Mouse (Mus musculus) central nervous system, embryonic 11.5 days (tissue): ENCODE measurements around the gene Gm14085. TPM values are rescaled to one million over a fixed set of nuclear protein-coding genes. Genes with fewer than 3 reads are reported as not detected.

ENCODE experiments used
- polyA plus RNA-seq: library from polyadenylated mRNA; depleted of rRNA; stranded (reverse); fragments of >200 nt; gene quantifications from 2 replicates; pipeline ENCODE4 v1.2.3, GENCODE M21; 2012; rRNA removed

Gm14085 gene
- polyA plus RNA-seq: not detected in 2 replicates

GRCm38 (mm10) chr2:122484641-122485040 is at the start of gene Gm14085:
TSS of gene Gm14085 (plus strand) at chr2:122484941.

Other genes with a start within 250 kb of the Gm14085 start
- gene Duox2, start 186.5 kb upstream of the Gm14085 start, polyA plus RNA-seq: 0.02 TPM in 2 replicates
- 0.04 TPM in 1 of 2 replicates, not detected in the other for gene Duoxa2, start 186.0 kb upstream of the Gm14085 start, polyA plus RNA-seq
- 0.10 and 0.16 TPM in 2 replicates for gene Duoxa1, start 171.2 kb upstream of the Gm14085 start, polyA plus RNA-seq
- 0.02 and 0.04 TPM in 2 replicates for gene Duox1, start 169.3 kb upstream of the Gm14085 start, polyA plus RNA-seq
- 41.1 and 62.7 TPM in 2 replicates for gene Shf, start 115.8 kb upstream of the Gm14085 start, polyA plus RNA-seq
- 0.11 and 0.12 TPM in 2 replicates for gene Slc28a2, start 58.5 kb upstream of the Gm14085 start, polyA plus RNA-seq
- gene Gatm, start 126.4 kb downstream of the Gm14085 start, polyA plus RNA-seq: 8.5 and 13.8 TPM in 2 replicates
- 0.35 and 0.41 TPM in 2 replicates for gene AA467197, start 152.0 kb downstream of the Gm14085 start, polyA plus RNA-seq
- gene Slc30a4, start 217.7 kb downstream of the Gm14085 start, polyA plus RNA-seq: 5.8 and 10.9 TPM in 2 replicates